Mouse (Mus musculus) CH12.LX (cell line): ENCODE measurements around the gene Zbtb11. TPM values are rescaled to one million over a fixed set of nuclear protein-coding genes. Genes with fewer than 3 reads are reported as not detected.

Source experiments
- DNase-seq: peaks from one replicate; pipeline ENCODE4 v3.0.0-alpha.2; 2013; ENCODE audit errors: extremely low read depth
- H3K27ac ChIP-seq: 2 replicates; pipeline ENCODE4 v1.5.1; 2012; ENCODE audit warnings: low read depth, mild to moderate bottlenecking, control low read depth, moderate library complexity; ENCODE audit not compliant: insufficient read depth
- H3K27me3 ChIP-seq: replicated peaks from 2 replicates; pipeline ENCODE3; 2012; ENCODE audit warnings: inconsistent platforms
- H3K36me3 ChIP-seq, 2 experiments: replicated peaks in 1 of 2; 2 replicates each; pipeline versions ENCODE3 to v1.6.1; 2012; ENCODE audit warnings: inconsistent platforms in 1 of 2, low read length in 1 of 2, mild to moderate bottlenecking in 1 of 2, mixed read lengths in 1 of 2, moderate library complexity in 1 of 2; ENCODE audit not compliant: control insufficient read depth in 1 of 2, insufficient read depth in 1 of 2
- H3K4me1 ChIP-seq, 2 experiments: 2 replicates each; pipeline ENCODE4 v1.6.1; 2012; ENCODE audit warnings: inconsistent platforms in 1 of 2, moderate library complexity in 1 of 2; ENCODE audit not compliant: insufficient read depth in 2 of 2, control insufficient read depth in 1 of 2
- H3K4me2 ChIP-seq: 2 replicates; pipeline ENCODE4 v1.6.1; 2012; ENCODE audit warnings: low read depth, mild to moderate bottlenecking, control low read depth; ENCODE audit not compliant: poor library complexity, insufficient read depth, severe bottlenecking
- H3K4me3 ChIP-seq, 3 experiments: fragments of 150-350 bp in 1 of 3; sonication (generic) in 1 of 3; replicated peaks in 1 of 3; 2 replicates each; pipeline versions ENCODE3 to v1.5.1; 2011 to 2012; ENCODE audit warnings: low read depth in 2 of 3, low read length in 2 of 3, mild to moderate bottlenecking in 2 of 3, moderate library complexity in 2 of 3, control low read depth in 1 of 3, improper control_type of control experiment in 1 of 3, inconsistent platforms in 1 of 3, mixed read lengths in 1 of 3; ENCODE audit not compliant: poor library complexity in 1 of 3
- H3K79me2 ChIP-seq: replicated peaks from 2 replicates; pipeline ENCODE4 v1.6.1; 2012; ENCODE audit warnings: mild to moderate bottlenecking, moderate library complexity; ENCODE audit not compliant: control insufficient read depth, poor library complexity, insufficient read depth, severe bottlenecking; ENCODE audit errors: extremely low read depth
- H3K9ac ChIP-seq: 2 replicates; pipeline ENCODE4 v1.6.1; 2012; ENCODE audit warnings: low read depth, mild to moderate bottlenecking, control low read depth, moderate library complexity; ENCODE audit not compliant: insufficient read depth
- H3K9me3 ChIP-seq: replicated peaks from 2 replicates; pipeline ENCODE3; 2012; ENCODE audit warnings: low read length, inconsistent platforms, mixed read lengths
- ETS1 ChIP-seq: conservative IDR thresholded peaks from 2 replicates; pipeline ENCODE4 v1.6.1; 2012; ENCODE audit warnings: low read depth, mild to moderate bottlenecking, inconsistent platforms, low read length, improper control_type of control experiment, moderate library complexity
- GABPA ChIP-seq: IDR thresholded peaks from 2 replicates; pipeline ENCODE4 v1.6.1; 2012; ENCODE audit warnings: low read depth, low read length, improper control_type of control experiment, inconsistent platforms; ENCODE audit not compliant: insufficient replicate concordance
- HCFC1 ChIP-seq: IDR thresholded peaks from 2 replicates; pipeline ENCODE4 v1.6.1; 2012; ENCODE audit warnings: low read depth, mild to moderate bottlenecking, inconsistent platforms, low read length, improper control_type of control experiment
- IRF4 ChIP-seq: IDR thresholded peaks from 2 replicates; pipeline ENCODE4 v1.6.1; 2014; ENCODE audit warnings: low read depth, mild to moderate bottlenecking, inconsistent platforms, low read length, improper control_type of control experiment
- KAT2A ChIP-seq: IDR thresholded peaks from 2 replicates; pipeline ENCODE4 v1.6.1; 2012; ENCODE audit warnings: low read length, improper control_type of control experiment, inconsistent platforms; ENCODE audit not compliant: insufficient replicate concordance
- MAFK ChIP-seq: IDR thresholded peaks from 2 replicates; pipeline ENCODE4 v1.6.1; 2011; ENCODE audit warnings: low read length, improper control_type of control experiment; ENCODE audit not compliant: insufficient replicate concordance
- MEF2A ChIP-seq: IDR thresholded peaks from 2 replicates; pipeline ENCODE4 v1.6.1; 2014; ENCODE audit warnings: low read depth, mild to moderate bottlenecking, inconsistent platforms, low read length, improper control_type of control experiment, borderline replicate concordance
- RAD21 ChIP-seq: IDR thresholded peaks from 2 replicates; pipeline ENCODE4 v1.6.1; 2011; ENCODE audit warnings: low read depth, mild to moderate bottlenecking, low read length, improper control_type of control experiment, moderate library complexity
- SIN3A ChIP-seq: IDR thresholded peaks from 2 replicates; pipeline ENCODE4 v1.6.1; 2012; ENCODE audit warnings: low read length, improper control_type of control experiment, inconsistent platforms
- TBP ChIP-seq: conservative IDR thresholded peaks from 2 replicates; pipeline ENCODE4 v1.6.1; 2011; ENCODE audit warnings: low read depth, low read length, improper control_type of control experiment
- USF1 ChIP-seq: IDR thresholded peaks from 2 replicates; pipeline ENCODE4 v1.6.1; 2014; ENCODE audit warnings: low read depth, mild to moderate bottlenecking, inconsistent platforms, low read length, improper control_type of control experiment
- ZKSCAN1 ChIP-seq: IDR thresholded peaks from 2 replicates; pipeline ENCODE4 v1.6.1; 2012; ENCODE audit warnings: low read depth, inconsistent platforms, low read length, improper control_type of control experiment, borderline replicate concordance
- dilution Hi-C: fragments of 300-500 bp; cut with MboI; formaldehyde crosslinking; loops from 2 replicates; pipeline ENCODE4 v1.14.3; 2020; ENCODE audit warnings: low sequenced_read_pairs; ENCODE audit not compliant: extremely low pct_unique_long_range_greater_than_20kb, extremely low pct_ligation_motif_present
- in situ Hi-C: fragments of 300-500 bp; cut with MboI; formaldehyde crosslinking; loops from 3 replicates; pipeline ENCODE4 v1.14.3; 2019; ENCODE audit warnings: low sequenced_read_pairs, low pct_ligation_motif_present, low pct_unique_long_range_greater_than_20kb, mixed read lengths
- polyA plus RNA-seq: library from polyadenylated mRNA; unstranded; fragments of >175 nt; gene quantifications from 2 replicates; pipeline ENCODE4 v1.2.1, GENCODE M21; 2012; ENCODE audit warnings: low read depth; ENCODE audit not compliant: insufficient read length
- total RNA-seq, 2 experiments: library from RNA; depleted of rRNA; stranded (reverse); fragments of 300-350 nt in 1 of 2; fragments of >200 nt in 1 of 2; gene quantifications; 2 replicates each; pipeline ENCODE4 v1.2.3; 2012 to 2014

The Zbtb11 gene
- total and polyA plus RNA-seq, 3 experiments, result 19.8 to 33.0 (median 21.4) TPM

DNA sequence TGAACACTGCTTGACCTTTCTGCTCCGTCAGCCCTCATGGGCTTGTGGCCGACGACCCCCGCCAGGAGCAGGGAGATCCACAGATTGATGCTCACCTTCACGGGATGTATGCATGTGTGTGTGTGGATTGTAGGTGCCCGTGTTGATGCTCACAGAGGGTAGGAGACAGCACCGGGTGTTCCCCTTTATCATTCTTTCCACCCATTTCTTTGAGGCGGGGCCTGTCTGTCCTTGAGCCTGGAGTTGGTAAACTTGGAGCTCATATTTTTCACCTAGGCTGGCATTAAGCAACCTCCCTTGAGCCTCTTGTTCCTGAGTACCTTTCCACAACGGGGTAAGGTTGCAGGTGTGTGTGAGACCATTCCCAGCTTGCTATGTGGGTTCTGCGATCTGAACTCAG, 84.5 kb downstream of the Zbtb11 start:
- H3K9me3 ChIP-seq, result no peaks in the 10 kb centered on the region
- in situ Hi-C loops, result no loop called here

More for the DNA sequence above, 84.5 kb downstream of the Zbtb11 start:
- dilution Hi-C loops, result no loop called here
- no peak for DNase-seq
- H3K4me1 ChIP-seq, result peaks cover 6 to 22% of the 10 kb centered on the region in 2 experiments
- H3K36me3 ChIP-seq, result no peaks in the 10 kb centered on the region
- no peak overlapping the region for H3K27ac ChIP-seq
- no peaks in the 10 kb centered on the region for H3K27me3 ChIP-seq
- no peaks in the 10 kb centered on the region for H3K79me2 ChIP-seq
- TF ChIP-seq KAT2A, result no peak
- no peak for TF ChIP-seq SIN3A
- no peak for TF ChIP-seq USF1
- TF ChIP-seq IRF4, result no peak
- TF ChIP-seq GABPA, result no peak
- TF ChIP-seq ZKSCAN1, result no peak
- TF ChIP-seq TBP, result no peak
- TF ChIP-seq MAFK, result no peak
- TF ChIP-seq HCFC1, result no peak
- TF ChIP-seq ETS1, result no peak
- no peak for TF ChIP-seq MEF2A
- TF ChIP-seq RAD21, result no peak
- H3K4me3 ChIP-seq, result no peak overlapping the region
- H3K4me2 ChIP-seq, result no peak overlapping the region
- H3K9ac ChIP-seq, result no peak overlapping the region

Other genes starting within 250 kb of the Zbtb11 start
- gene Nfkbiz, start 135.0 kb upstream of the Zbtb11 start, total RNA-seq (2012; rRNA removed), result 13.9 and 17.1 TPM in 2 replicates
- 19.7 and 23.7 TPM in 2 replicates for gene Nfkbiz, start 135.0 kb upstream of the Zbtb11 start, total RNA-seq (2014; rRNA removed)
- 11.4 and 13.7 TPM in 2 replicates for gene Nfkbiz, start 135.0 kb upstream of the Zbtb11 start, polyA plus RNA-seq
- gene Nxpe3, start 78.6 kb upstream of the Zbtb11 start, total RNA-seq (2012; rRNA removed), result 10.2 and 12.3 TPM in 2 replicates
- 4.6 and 5.4 TPM in 2 replicates for gene Nxpe3, start 78.6 kb upstream of the Zbtb11 start, total RNA-seq (2014; rRNA removed)
- gene Nxpe3, start 78.6 kb upstream of the Zbtb11 start, polyA plus RNA-seq, result 9.9 and 10.6 TPM in 2 replicates
- 24.9 and 26.9 TPM in 2 replicates for gene Cep97, start 39.0 kb upstream of the Zbtb11 start, total RNA-seq (2012; rRNA removed)
- gene Cep97, start 39.0 kb upstream of the Zbtb11 start, total RNA-seq (2014; rRNA removed), result 27.5 and 28.2 TPM in 2 replicates
- 16.9 and 19.2 TPM in 2 replicates for gene Cep97, start 39.0 kb upstream of the Zbtb11 start, polyA plus RNA-seq
- gene Rpl24, start 7.6 kb upstream of the Zbtb11 start, total RNA-seq (2012; rRNA removed), result 2,337 and 2,579 TPM in 2 replicates
- gene Rpl24, start 7.6 kb upstream of the Zbtb11 start, total RNA-seq (2014; rRNA removed), result 2,739 and 3,070 TPM in 2 replicates
- 96.4 and 348 TPM in 2 replicates for gene Rpl24, start 7.6 kb upstream of the Zbtb11 start, polyA plus RNA-seq
- gene Pcnp, start 55.9 kb downstream of the Zbtb11 start, total RNA-seq (2012; rRNA removed), result 67.4 and 79.5 TPM in 2 replicates
- gene Pcnp, start 55.9 kb downstream of the Zbtb11 start, total RNA-seq (2014; rRNA removed), result 177 and 208 TPM in 2 replicates
- gene Pcnp, start 55.9 kb downstream of the Zbtb11 start, polyA plus RNA-seq, result 137 and 154 TPM in 2 replicates
- gene Trmt10c, start 63.9 kb downstream of the Zbtb11 start, total RNA-seq (2012; rRNA removed), result 23.4 and 32.5 TPM in 2 replicates
- gene Trmt10c, start 63.9 kb downstream of the Zbtb11 start, total RNA-seq (2014; rRNA removed), result 63.0 and 63.5 TPM in 2 replicates
- 26.6 and 30.1 TPM in 2 replicates for gene Trmt10c, start 63.9 kb downstream of the Zbtb11 start, polyA plus RNA-seq
- gene Senp7, start 74.5 kb downstream of the Zbtb11 start, total RNA-seq (2012; rRNA removed), result 9.9 and 12.3 TPM in 2 replicates
- 15.5 and 16.5 TPM in 2 replicates for gene Senp7, start 74.5 kb downstream of the Zbtb11 start, total RNA-seq (2014; rRNA removed)
- 23.7 and 26.4 TPM in 2 replicates for gene Senp7, start 74.5 kb downstream of the Zbtb11 start, polyA plus RNA-seq
- 0.04 and 0.25 TPM in 2 replicates for gene Impg2, start 230.4 kb downstream of the Zbtb11 start, total RNA-seq (2012; rRNA removed)
- 0.05 and 0.09 TPM in 2 replicates for gene Impg2, start 230.4 kb downstream of the Zbtb11 start, total RNA-seq (2014; rRNA removed)
- gene Impg2, start 230.4 kb downstream of the Zbtb11 start, polyA plus RNA-seq, result 0.08 and 0.34 TPM in 2 replicates